Mouse (Mus musculus): ENCODE measurements around the gene Ube2i. TPM values are rescaled to one million over a fixed set of nuclear protein-coding genes. Genes with fewer than 3 reads are reported as not detected.

The Ube2i gene
- polyA plus RNA-seq, 1 experiment: 246 TPM

GRCm38 (mm10) chr17:25308346-25308745, 33.9 kb upstream of the Ube2i start, which contains the start of gene Prss28:
Gene Prss28, plus strand, starts transcription at chr17:25308646.
- Histone ChIP-seq H3K36me3 (ENCODE audit: control insufficient read depth, insufficient read depth) (no peaks in the 10 kb centered on the region), H3K79me2 (ENCODE audit: control insufficient read depth, insufficient read depth) (no peaks in the 10 kb centered on the region), H3K4me3 (no peak within 1 kb of the TSS), H3K27me3 (ENCODE audit: control insufficient read depth, insufficient read depth, insufficient read length) (peaks cover 39% of the 10 kb centered on the region), H3K4me2 (ENCODE audit: low read depth) (no peak within 1 kb of the TSS), H3ac (ENCODE audit: control insufficient read depth, insufficient read length) (no peak within 1 kb of the TSS)
- TF ChIP-seq TCF3 (IDR thresholded peaks at IDR 0.05; ENCODE audit: insufficient read length, low read depth): no peak
- TF ChIP-seq MYOD1 (IDR thresholded peaks at IDR 0.05; ENCODE audit: control insufficient read depth in 1 of 3, insufficient read length in 2 of 3, low read depth in 2 of 3): no peak
- TF ChIP-seq E2F4 (IDR thresholded peaks at IDR 0.05; ENCODE audit: insufficient read depth): no peak
- TF ChIP-seq TCF12 (IDR thresholded peaks at IDR 0.05; ENCODE audit: insufficient read depth, poor library complexity, severe bottlenecking): no peak
- no peak for TF ChIP-seq MAX (IDR thresholded peaks at IDR 0.05; ENCODE audit: low read depth)
- TF ChIP-seq CEBPB (IDR thresholded peaks at IDR 0.05; ENCODE audit: insufficient read depth, poor library complexity, severe bottlenecking): no peak
- TF ChIP-seq REST (IDR thresholded peaks at IDR 0.05; ENCODE audit: insufficient read depth, insufficient read length): no peak
- no peak for TF ChIP-seq POLR2A (IDR thresholded peaks at IDR 0.05; ENCODE audit: insufficient read length, low read depth)
- TF ChIP-seq POLR2AphosphoS2 (IDR thresholded peaks at IDR 0.05; ENCODE audit: insufficient read length, low read depth): no peak
- no peak for TF ChIP-seq USF1 (IDR thresholded peaks at IDR 0.05; ENCODE audit: low read depth)
- no peak for TF ChIP-seq MYOG (IDR thresholded peaks at IDR 0.05; ENCODE audit: control insufficient read depth in 1 of 3, insufficient read depth in 1 of 3, insufficient read length in 2 of 3, low read depth in 2 of 3)
- no peak for TF ChIP-seq SRF (IDR thresholded peaks at IDR 0.05; ENCODE audit: control insufficient read depth, insufficient read length, low read depth)

- H3K79me2 ChIP-seq (ENCODE audit: control insufficient read depth, insufficient read depth): no peaks in the 10 kb centered on the region
- no peak within 1 kb of the TSS for H3ac ChIP-seq (ENCODE audit: control insufficient read depth, insufficient read length)
- no peak for TF ChIP-seq MYOG (IDR thresholded peaks at IDR 0.05; ENCODE audit: control insufficient read depth in 1 of 3, insufficient read depth in 1 of 3, insufficient read length in 2 of 3, low read depth in 2 of 3)
- no peak for TF ChIP-seq MAX (IDR thresholded peaks at IDR 0.05; ENCODE audit: low read depth)
- TF ChIP-seq TCF12 (IDR thresholded peaks at IDR 0.05; ENCODE audit: insufficient read depth, poor library complexity, severe bottlenecking): no peak
- no peak for TF ChIP-seq CEBPB (IDR thresholded peaks at IDR 0.05; ENCODE audit: insufficient read depth, poor library complexity, severe bottlenecking)
- no peak for TF ChIP-seq E2F4 (IDR thresholded peaks at IDR 0.05; ENCODE audit: insufficient read depth)
- TF ChIP-seq REST (IDR thresholded peaks at IDR 0.05; ENCODE audit: insufficient read depth, insufficient read length): no peak
- TF ChIP-seq POLR2AphosphoS2 (IDR thresholded peaks at IDR 0.05; ENCODE audit: insufficient read length, low read depth): no peak
- no peak for TF ChIP-seq POLR2A (IDR thresholded peaks at IDR 0.05; ENCODE audit: insufficient read length, low read depth)
- no peak for TF ChIP-seq USF1 (IDR thresholded peaks at IDR 0.05; ENCODE audit: low read depth)
- TF ChIP-seq TCF3 (IDR thresholded peaks at IDR 0.05; ENCODE audit: insufficient read length, low read depth): no peak
- peaks cover 50% of the 10 kb centered on the region for H3K27me3 ChIP-seq (ENCODE audit: control insufficient read depth, insufficient read depth, insufficient read length)
- no peaks in the 10 kb centered on the region for H3K36me3 ChIP-seq (ENCODE audit: control insufficient read depth, insufficient read depth)
- H3K4me2 ChIP-seq (ENCODE audit: low read depth): no peak within 1 kb of the TSS
- no peak within 1 kb of the TSS for H3K4me3 ChIP-seq
Measured at GRCm38 (mm10) chr17:25298094-25298493, 23.7 kb upstream of the Ube2i start, which contains the start of gene Prss34. Gene Prss34, plus strand, starts transcription at chr17:25298394.

- TF ChIP-seq USF1 (IDR thresholded peaks at IDR 0.05; ENCODE audit: low read depth) (no peak), MAX (IDR thresholded peaks at IDR 0.05; ENCODE audit: low read depth) (no peak), TCF12 (IDR thresholded peaks at IDR 0.05; ENCODE audit: insufficient read depth, poor library complexity, severe bottlenecking) (no peak), SRF (IDR thresholded peaks at IDR 0.05; ENCODE audit: control insufficient read depth, insufficient read length, low read depth) (no peak), TCF3 (IDR thresholded peaks at IDR 0.05; ENCODE audit: insufficient read length, low read depth) (no peak), MYOD1 (IDR thresholded peaks at IDR 0.05; ENCODE audit: control insufficient read depth in 1 of 3, insufficient read length in 2 of 3, low read depth in 2 of 3) (peak in 2 of 3 experiments; percentile 75 to 77), POLR2AphosphoS2 (IDR thresholded peaks at IDR 0.05; ENCODE audit: insufficient read length, low read depth) (no peak), MYOG (IDR thresholded peaks at IDR 0.05; ENCODE audit: control insufficient read depth in 1 of 3, insufficient read depth in 1 of 3, insufficient read length in 2 of 3, low read depth in 2 of 3) (peak in 1 of 3 experiments; percentile 44), CEBPB (IDR thresholded peaks at IDR 0.05; ENCODE audit: insufficient read depth, poor library complexity, severe bottlenecking) (no peak)
- Histone ChIP-seq H3ac (ENCODE audit: control insufficient read depth, insufficient read length) (no peak overlapping the region), H3K79me2 (ENCODE audit: control insufficient read depth, insufficient read depth) (no peaks in the 10 kb centered on the region), H3K36me3 (ENCODE audit: control insufficient read depth, insufficient read depth) (no peaks in the 10 kb centered on the region), H3K27me3 (ENCODE audit: control insufficient read depth, insufficient read depth, insufficient read length) (peaks cover 40% of the 10 kb centered on the region), H3K4me2 (ENCODE audit: low read depth) (no peak overlapping the region), H3K4me3 (no peak overlapping the region)
Measured at GRCm38 (mm10) chr17:25294111-25294510, 19.7 kb upstream of the Ube2i start.

- TF ChIP-seq REST (IDR thresholded peaks at IDR 0.05; ENCODE audit: insufficient read depth, insufficient read length) (no peak), MAX (IDR thresholded peaks at IDR 0.05; ENCODE audit: low read depth) (no peak), POLR2A (IDR thresholded peaks at IDR 0.05; ENCODE audit: insufficient read length, low read depth) (no peak), MYOD1 (IDR thresholded peaks at IDR 0.05; ENCODE audit: control insufficient read depth in 1 of 3, insufficient read length in 2 of 3, low read depth in 2 of 3) (no peak), POLR2AphosphoS2 (IDR thresholded peaks at IDR 0.05; ENCODE audit: insufficient read length, low read depth) (no peak), TCF12 (IDR thresholded peaks at IDR 0.05; ENCODE audit: insufficient read depth, poor library complexity, severe bottlenecking) (no peak), E2F4 (IDR thresholded peaks at IDR 0.05; ENCODE audit: insufficient read depth) (no peak), CEBPB (IDR thresholded peaks at IDR 0.05; ENCODE audit: insufficient read depth, poor library complexity, severe bottlenecking) (no peak), USF1 (IDR thresholded peaks at IDR 0.05; ENCODE audit: low read depth) (no peak), TCF3 (IDR thresholded peaks at IDR 0.05; ENCODE audit: insufficient read length, low read depth) (no peak), SRF (IDR thresholded peaks at IDR 0.05; ENCODE audit: control insufficient read depth, insufficient read length, low read depth) (no peak), MYOG (IDR thresholded peaks at IDR 0.05; ENCODE audit: control insufficient read depth in 1 of 3, insufficient read depth in 1 of 3, insufficient read length in 2 of 3, low read depth in 2 of 3) (no peak)
- no peak overlapping the region for H3K4me3 ChIP-seq
- H3ac ChIP-seq (ENCODE audit: control insufficient read depth, insufficient read length): no peak overlapping the region
- no peaks in the 10 kb centered on the region for H3K79me2 ChIP-seq (ENCODE audit: control insufficient read depth, insufficient read depth)
- no peak overlapping the region for H3K4me2 ChIP-seq (ENCODE audit: low read depth)
- no peaks in the 10 kb centered on the region for H3K36me3 ChIP-seq (ENCODE audit: control insufficient read depth, insufficient read depth)
- peaks cover 33% of the 10 kb centered on the region for H3K27me3 ChIP-seq (ENCODE audit: control insufficient read depth, insufficient read depth, insufficient read length)
Measured at GRCm38 (mm10) chr17:25293495-25293894, 19.1 kb upstream of the Ube2i start.

Measured in myocyte (in vitro differentiated cells).